In genomic region chr5:35056604-35057432, GRCm38 (mm10) we compare ENCODE assay signal across 8 mouse cellular contexts. TPM values are rescaled to one million over a fixed set of nuclear protein-coding genes. Genes with fewer than 3 reads are reported as not detected.
A peak's percentile ranks its signal among the peaks of the same experiment; 100 is the strongest.
DNase-seq lines count a peak whose midpoint lies in the region; ATAC-seq lines count a peak whose summit lies in the region.

Gene Dok7, plus strand, starts transcription at chr5:35056766.

- intact Hi-C loops in left cerebral cortex, postnatal 36 days (cut with DNase I) = loop anchor here (10.0 kb wide), 1 partner anchor 288 kb away; no protein-coding TSS in a partner anchor

- peak within 1 kb of the TSS; percentile 54 for H3K4me3 ChIP-seq in intestine, embryonic 15.5 days (replicated peaks)
- peak within 1 kb of the TSS; percentile 45 for H3K4me3 ChIP-seq in midbrain, embryonic 12.5 days
- peak within 1 kb of the TSS; percentile 60 for H3K4me3 ChIP-seq in stomach, embryonic 16.5 days (replicated peaks; ENCODE audit: low read length)

- no peaks in the 10 kb centered on the region for H3K9me3 ChIP-seq in intestine, embryonic 15.5 days
- H3K9me3 ChIP-seq in midbrain, embryonic 12.5 days = no peaks in the 10 kb centered on the region
- no peaks in the 10 kb centered on the region for H3K9me3 ChIP-seq in stomach, embryonic 16.5 days (replicated peaks; ENCODE audit: control insufficient read depth, low read length)

- H3K9ac ChIP-seq in intestine, embryonic 15.5 days = peak within 1 kb of the TSS; percentile 49
- peak within 1 kb of the TSS; percentile 62 for H3K9ac ChIP-seq in midbrain, embryonic 12.5 days (replicated peaks)
- H3K9ac ChIP-seq in stomach, embryonic 16.5 days (ENCODE audit: low read length) = peak within 1 kb of the TSS; percentile 73

- peak; percentile 84 for DNase-seq in adrenal gland, postnatal 14 days
- peak; percentile 49 for DNase-seq in embryo, embryonic 10.5 days (ENCODE audit: low spot score)
- DNase-seq in gastrocnemius, postnatal 4 days (ENCODE audit: low spot score in 2 of 2) = peak; percentile 43
- DNase-seq in left cerebral cortex, postnatal 36 days (ENCODE audit: low spot score in 2 of 2) = peak; percentile 54 to 64
- no peak for DNase-seq in spleen, postnatal 10 days (ENCODE audit: low spot score in 2 of 2)

- H3K27me3 ChIP-seq in intestine, embryonic 15.5 days (replicated peaks) = peaks cover 34% of the 10 kb centered on the region
- H3K27me3 ChIP-seq in midbrain, embryonic 12.5 days = peaks cover 49% of the 10 kb centered on the region
- H3K27me3 ChIP-seq in stomach, embryonic 16.5 days (ENCODE audit: control insufficient read depth, insufficient read depth, low read length) = peaks cover 32% of the 10 kb centered on the region

- H3K36me3 ChIP-seq in intestine, embryonic 15.5 days = no peaks in the 10 kb centered on the region
- H3K36me3 ChIP-seq in midbrain, embryonic 12.5 days = no peaks in the 10 kb centered on the region
- no peaks in the 10 kb centered on the region for H3K36me3 ChIP-seq in stomach, embryonic 16.5 days (ENCODE audit: control insufficient read depth, insufficient read depth, low read length)

- peaks cover 9% of the 10 kb centered on the region; the same call in 1 of the 2 replicates for H3K4me1 ChIP-seq in intestine, embryonic 15.5 days (replicated peaks)
- peaks cover 16% of the 10 kb centered on the region for H3K4me1 ChIP-seq in midbrain, embryonic 12.5 days
- H3K4me1 ChIP-seq in stomach, embryonic 16.5 days (ENCODE audit: control insufficient read depth, insufficient read depth, low read length) = peaks cover 8% of the 10 kb centered on the region

- peak; percentile 73 for ATAC-seq in intestine, embryonic 15.5 days
- peak; percentile 66 for ATAC-seq in midbrain, embryonic 12.5 days (ENCODE audit: low FRiP score, low read depth)
- ATAC-seq in stomach, embryonic 16.5 days (ENCODE audit: insufficient read depth, low FRiP score) = peak; percentile 61; the same call in 1 of the 2 replicates

- no peak within 1 kb of the TSS for H3K27ac ChIP-seq in intestine, embryonic 15.5 days
- H3K27ac ChIP-seq in midbrain, embryonic 12.5 days (replicated peaks) = no peak within 1 kb of the TSS
- H3K27ac ChIP-seq in stomach, embryonic 16.5 days (ENCODE audit: low read length) = no peak within 1 kb of the TSS

- H3K4me2 ChIP-seq in intestine, embryonic 15.5 days (replicated peaks) = peak within 1 kb of the TSS; percentile 95
- H3K4me2 ChIP-seq in midbrain, embryonic 12.5 days (replicated peaks) = peak within 1 kb of the TSS; percentile 92
- H3K4me2 ChIP-seq in stomach, embryonic 16.5 days (ENCODE audit: low read depth, low read length) = peak within 1 kb of the TSS; percentile 97

- WGBS in intestine, embryonic 15.5 days = 1% methylated on average over 67 of the region's 74 CpGs
- WGBS in midbrain, embryonic 12.5 days = 2% methylated on average over 57 of the region's 74 CpGs
- WGBS in stomach, embryonic 16.5 days = 1% methylated on average over 72 of the region's 74 CpGs

RNA-seq across cellular contexts. Expression of gene Dok7, which starts in this region (rescaled TPM):
- total RNA-seq in adrenal gland, postnatal 14 days (2021) = 10.7 and 12.4 TPM in 2 replicates
- total RNA-seq in gastrocnemius, postnatal 4 days (2021) = 10 to 100 TPM; 32.1 to 32.2 TPM
- polyA plus RNA-seq in intestine, embryonic 15.5 days (2015; fragmentation: Nextera tagmentation; extraction: Ambion mirVana) = 1.3 TPM in 2 replicates
- total RNA-seq in left cerebral cortex, postnatal 36 days (2021) = 10 to 100 TPM; 21.7 to 29.2 TPM
- 0.42 and 0.46 TPM in 2 replicates for polyA plus RNA-seq in midbrain, embryonic 12.5 days (2016; fragmentation: Nextera tagmentation; extraction: Ambion mirVana)
- 1.9 and 2.0 TPM in 2 replicates for polyA plus RNA-seq in stomach, embryonic 16.5 days (2015; fragmentation: Nextera tagmentation; extraction: Ambion mirVana)

Comparison
In these comparisons a context has a peak if more than half of its experiments do, and no peak if none do; other contexts are left out.
1. Peak in ATAC-seq, H3K4me3 ChIP-seq, H3K9ac ChIP-seq and H3K4me2 ChIP-seq in midbrain, embryonic 12.5 days; RNA of the gene not detected or under 1 TPM.
2. DNase-seq: peak in adrenal gland, postnatal 14 days (single experiment), embryo, embryonic 10.5 days (single experiment), gastrocnemius, postnatal 4 days (2 of 2) and left cerebral cortex, postnatal 36 days (2 of 2); none in spleen, postnatal 10 days (0 of 2).
3. Peak in every context shown above with its lines, with median percentiles within 50 percentile points of each other: ATAC-seq, H3K4me2 ChIP-seq, H3K4me3 ChIP-seq and H3K9ac ChIP-seq.